Mouse (Mus musculus) MEL (cell line): ENCODE measurements around the gene Sag.

Source experiments
- EP300 ChIP-seq, 2 experiments: IDR thresholded peaks; 2 replicates each; pipeline ENCODE4 v1.6.1; 2011; ENCODE audit warnings: improper control_type of control experiment in 2 of 2, low read length in 2 of 2, low read depth in 1 of 2, mild to moderate bottlenecking in 1 of 2
- GATA1 ChIP-seq: IDR thresholded peaks from 2 replicates; pipeline ENCODE4 v1.6.1; 2011; ENCODE audit warnings: low read depth, low read length, improper control_type of control experiment
- TAL1 ChIP-seq: IDR thresholded peaks from 2 replicates; pipeline ENCODE4 v1.6.1; 2012; ENCODE audit warnings: mild to moderate bottlenecking, inconsistent platforms, low read length, moderate library complexity, mixed read lengths
- USF1 ChIP-seq: IDR thresholded peaks from 2 replicates; pipeline ENCODE4 v1.6.1; 2014; ENCODE audit warnings: low read depth, mild to moderate bottlenecking, inconsistent platforms, low read length, improper control_type of control experiment, moderate library complexity
- ZC3H11A ChIP-seq: IDR thresholded peaks from 2 replicates; pipeline ENCODE4 v1.6.1; 2012; ENCODE audit warnings: low read depth, mild to moderate bottlenecking, inconsistent platforms, low read length, improper control_type of control experiment
- ZMIZ1 ChIP-seq: IDR thresholded peaks from 2 replicates; pipeline ENCODE4 v1.6.1; 2012; ENCODE audit warnings: low read depth, mild to moderate bottlenecking, inconsistent platforms, low read length, improper control_type of control experiment, moderate library complexity

- TF ChIP-seq EP300 (IDR thresholded peaks at IDR 0.05; ENCODE audit: low read depth in 1 of 2, low read length in 2 of 2) (no peak), ZMIZ1 (no peak), USF1 (no peak), TAL1 (no peak), GATA1 (no peak), ZC3H11A (no peak)
Observed at GRCm38 (mm10) chr1:87811391-87811790, 7.9 kb downstream of the Sag start.
